Mouse (Mus musculus): Measurements from ENCODE around the gene Spns3.

The Spns3 gene

GRCm38 (mm10) chr11:72550134-72550988, at the start of gene Spns3:
TSS of gene Spns3 (minus strand) at chr11:72550506.
- no peaks in the 10 kb centered on the region; the same call in 1 of the 2 replicates for H3K36me3 ChIP-seq (ENCODE audit: control insufficient read depth, insufficient read depth, low read length, poor library complexity, severe bottlenecking)
- H3K27me3 ChIP-seq (ENCODE audit: control insufficient read depth, insufficient read depth, low read length, poor library complexity, severe bottlenecking), result no peaks in the 10 kb centered on the region
- peak; percentile 61 for DNase-seq (ENCODE audit: low read depth, low spot score)

DNA sequence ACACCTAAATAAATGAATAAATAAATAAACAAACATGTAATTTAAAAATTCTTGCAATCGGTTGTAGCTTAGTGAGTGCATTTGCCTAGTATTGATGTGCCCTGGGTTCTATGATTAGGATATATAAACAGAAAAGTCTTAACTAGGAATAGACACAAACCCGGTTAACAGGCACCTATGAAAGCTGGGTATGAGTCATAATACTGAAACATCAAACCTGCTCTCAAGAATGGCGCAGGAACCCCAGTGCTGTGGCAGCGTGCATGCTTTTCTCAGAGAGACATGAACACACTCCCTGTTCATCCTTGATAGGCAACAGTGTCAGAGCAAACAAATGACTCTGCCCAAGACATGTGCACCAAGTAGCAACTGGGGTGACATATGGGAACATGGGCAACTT, 47.5 kb upstream of the Spns3 start:
- no peaks in the 10 kb centered on the region for H3K27me3 ChIP-seq (ENCODE audit: control insufficient read depth, insufficient read depth, low read length, poor library complexity, severe bottlenecking)
- H3K36me3 ChIP-seq (ENCODE audit: control insufficient read depth, insufficient read depth, low read length, poor library complexity, severe bottlenecking), result no peaks in the 10 kb centered on the region
- DNase-seq (ENCODE audit: low read depth, low spot score), result no peak

DNA sequence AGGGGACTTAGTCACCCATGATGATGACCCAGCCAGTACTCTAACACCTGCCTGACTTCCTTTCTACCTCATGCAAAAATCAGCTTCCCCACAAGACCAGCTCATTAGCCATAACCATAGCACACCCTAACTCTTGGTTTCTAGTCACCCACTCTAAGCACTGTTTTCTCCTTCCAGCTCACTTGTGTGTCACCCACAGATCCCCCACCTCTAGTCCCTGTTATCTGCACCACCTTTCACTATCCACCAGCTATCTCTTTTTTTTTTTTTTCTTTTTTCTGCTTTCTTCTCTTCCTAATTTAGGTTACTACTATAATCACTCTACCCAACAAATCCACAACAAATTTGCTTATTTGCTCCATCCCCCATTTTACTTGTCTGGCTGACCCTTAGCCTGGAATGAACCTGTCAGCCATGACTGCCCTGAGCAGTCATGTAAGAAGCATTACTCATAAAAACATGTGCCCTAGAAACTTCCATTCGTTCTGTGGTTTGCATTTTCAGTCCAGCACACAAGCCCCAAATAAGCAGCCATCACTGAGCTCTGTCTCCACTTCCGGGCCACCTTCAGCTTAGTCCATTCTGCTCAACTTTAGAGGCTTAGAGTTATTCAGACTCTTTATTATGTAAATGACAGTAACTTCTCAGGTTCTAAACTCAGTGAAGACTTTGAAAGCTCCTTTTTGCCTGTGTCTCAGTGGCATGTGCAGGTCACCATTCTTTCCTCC, 44.9 kb upstream of the Spns3 start:
- Histone ChIP-seq H3K36me3 (ENCODE audit: control insufficient read depth, insufficient read depth, low read length, poor library complexity, severe bottlenecking) (no peaks in the 10 kb centered on the region), H3K27me3 (ENCODE audit: control insufficient read depth, insufficient read depth, low read length, poor library complexity, severe bottlenecking) (no peaks in the 10 kb centered on the region)
- DNase-seq (ENCODE audit: low read depth, low spot score), result peak; percentile 42

DNA sequence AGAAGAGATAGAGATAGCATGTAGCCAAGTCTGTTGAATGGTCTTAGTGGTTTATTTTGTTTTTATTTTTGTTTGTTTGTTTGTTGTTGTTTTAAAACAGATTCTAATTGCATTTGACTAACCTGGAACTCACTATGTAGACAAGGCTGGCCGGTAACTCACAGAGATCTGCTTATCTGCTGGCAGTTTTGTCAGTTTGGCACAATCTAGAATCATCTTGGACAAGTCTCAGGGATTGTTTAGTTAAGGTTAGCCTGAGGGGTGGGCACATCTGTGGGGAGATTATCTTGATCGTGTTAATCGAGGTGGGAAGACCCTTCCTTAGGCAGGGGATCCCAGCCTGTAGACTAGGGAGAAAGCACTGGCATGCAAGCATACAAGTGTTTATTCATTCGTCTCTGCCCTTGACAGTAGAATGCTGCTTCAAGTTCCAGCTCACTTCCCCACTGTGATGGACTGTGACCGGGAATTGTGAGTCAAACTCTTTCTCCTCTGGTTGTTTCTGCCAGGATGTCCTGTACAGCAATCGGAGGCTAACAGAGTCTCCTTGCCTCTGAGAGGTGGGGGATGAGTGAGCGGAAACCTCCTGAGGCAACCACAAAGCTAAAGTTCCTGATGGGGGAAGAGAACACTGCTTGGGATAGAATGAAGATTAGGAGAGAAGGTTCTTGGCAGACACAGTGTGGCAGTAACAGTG, 37.4 kb upstream of the Spns3 start:
- DNase-seq (ENCODE audit: low read depth, low spot score), result no peak
- H3K36me3 ChIP-seq (ENCODE audit: control insufficient read depth, insufficient read depth, low read length, poor library complexity, severe bottlenecking), result no peaks in the 10 kb centered on the region
- H3K27me3 ChIP-seq (ENCODE audit: control insufficient read depth, insufficient read depth, low read length, poor library complexity, severe bottlenecking), result no peaks in the 10 kb centered on the region; the same call in 1 of the 2 replicates

DNA sequence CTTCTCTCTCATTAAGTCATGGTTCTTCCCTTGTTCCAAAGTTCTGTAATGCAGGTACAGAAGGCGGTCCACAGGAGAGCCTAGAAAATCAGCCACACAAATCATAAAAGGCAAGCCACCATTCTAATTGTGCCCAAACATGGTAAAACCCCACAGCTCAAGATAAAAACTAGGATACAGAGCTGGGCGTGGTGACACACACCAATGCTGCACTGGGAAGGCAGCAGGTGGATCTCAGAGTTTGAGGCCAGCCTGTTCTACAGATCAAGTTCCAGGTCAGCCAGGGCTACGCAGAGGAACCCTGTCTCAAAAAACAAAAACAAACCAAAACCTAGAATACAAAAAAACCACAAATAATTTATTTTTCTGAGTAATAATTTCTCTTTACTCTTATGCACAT, 36.3 kb upstream of the Spns3 start:
- no peak for DNase-seq (ENCODE audit: low read depth, low spot score)
- no peaks in the 10 kb centered on the region; the same call in 1 of the 2 replicates for H3K27me3 ChIP-seq (ENCODE audit: control insufficient read depth, insufficient read depth, low read length, poor library complexity, severe bottlenecking)
- no peaks in the 10 kb centered on the region for H3K36me3 ChIP-seq (ENCODE audit: control insufficient read depth, insufficient read depth, low read length, poor library complexity, severe bottlenecking)

- DNase-seq (ENCODE audit: low read depth, low spot score), result no peak
- H3K36me3 ChIP-seq (ENCODE audit: control insufficient read depth, insufficient read depth, low read length, poor library complexity, severe bottlenecking), result no peaks in the 10 kb centered on the region
- no peaks in the 10 kb centered on the region; the same call in 1 of the 2 replicates for H3K27me3 ChIP-seq (ENCODE audit: control insufficient read depth, insufficient read depth, low read length, poor library complexity, severe bottlenecking)
Observed at GRCm38 (mm10) chr11:72583092-72583491, 32.8 kb upstream of the Spns3 start.

DNA sequence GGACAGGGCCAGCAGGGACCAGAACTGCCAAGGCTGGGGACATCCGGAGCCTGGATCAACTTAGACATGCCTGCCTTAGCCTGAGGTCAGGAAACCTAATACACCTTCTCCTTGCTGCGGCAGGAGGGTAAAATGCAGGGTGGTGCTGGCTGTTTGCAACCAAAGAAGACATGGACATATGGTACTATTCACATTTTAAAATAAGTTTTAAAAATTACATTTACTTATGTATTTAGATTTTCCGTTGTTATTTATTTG, 32.1 kb upstream of the Spns3 start:
- no peaks in the 10 kb centered on the region for H3K36me3 ChIP-seq (ENCODE audit: control insufficient read depth, insufficient read depth, low read length, poor library complexity, severe bottlenecking)
- DNase-seq (ENCODE audit: low read depth, low spot score), result no peak

GRCm38 (mm10) chr11:72581609-72582447, 31.5 kb upstream of the Spns3 start:
- Histone ChIP-seq H3K27me3 (ENCODE audit: control insufficient read depth, insufficient read depth, low read length, poor library complexity, severe bottlenecking) (no peaks in the 10 kb centered on the region; the same call in 1 of the 2 replicates), H3K36me3 (ENCODE audit: control insufficient read depth, insufficient read depth, low read length, poor library complexity, severe bottlenecking) (no peaks in the 10 kb centered on the region)
- no peak for DNase-seq (ENCODE audit: low read depth, low spot score)

More for the DNA sequence above, 32.1 kb upstream of the Spns3 start:
- no peaks in the 10 kb centered on the region; the same call in 1 of the 2 replicates for H3K27me3 ChIP-seq (ENCODE audit: control insufficient read depth, insufficient read depth, low read length, poor library complexity, severe bottlenecking)

- no peaks in the 10 kb centered on the region for H3K27me3 ChIP-seq (ENCODE audit: control insufficient read depth, insufficient read depth, low read length, poor library complexity, severe bottlenecking)
- DNase-seq (ENCODE audit: low read depth, low spot score), result no peak
- no peaks in the 10 kb centered on the region for H3K36me3 ChIP-seq (ENCODE audit: control insufficient read depth, insufficient read depth, low read length, poor library complexity, severe bottlenecking)
Observed at GRCm38 (mm10) chr11:72578471-72578870, 28.2 kb upstream of the Spns3 start.

DNA sequence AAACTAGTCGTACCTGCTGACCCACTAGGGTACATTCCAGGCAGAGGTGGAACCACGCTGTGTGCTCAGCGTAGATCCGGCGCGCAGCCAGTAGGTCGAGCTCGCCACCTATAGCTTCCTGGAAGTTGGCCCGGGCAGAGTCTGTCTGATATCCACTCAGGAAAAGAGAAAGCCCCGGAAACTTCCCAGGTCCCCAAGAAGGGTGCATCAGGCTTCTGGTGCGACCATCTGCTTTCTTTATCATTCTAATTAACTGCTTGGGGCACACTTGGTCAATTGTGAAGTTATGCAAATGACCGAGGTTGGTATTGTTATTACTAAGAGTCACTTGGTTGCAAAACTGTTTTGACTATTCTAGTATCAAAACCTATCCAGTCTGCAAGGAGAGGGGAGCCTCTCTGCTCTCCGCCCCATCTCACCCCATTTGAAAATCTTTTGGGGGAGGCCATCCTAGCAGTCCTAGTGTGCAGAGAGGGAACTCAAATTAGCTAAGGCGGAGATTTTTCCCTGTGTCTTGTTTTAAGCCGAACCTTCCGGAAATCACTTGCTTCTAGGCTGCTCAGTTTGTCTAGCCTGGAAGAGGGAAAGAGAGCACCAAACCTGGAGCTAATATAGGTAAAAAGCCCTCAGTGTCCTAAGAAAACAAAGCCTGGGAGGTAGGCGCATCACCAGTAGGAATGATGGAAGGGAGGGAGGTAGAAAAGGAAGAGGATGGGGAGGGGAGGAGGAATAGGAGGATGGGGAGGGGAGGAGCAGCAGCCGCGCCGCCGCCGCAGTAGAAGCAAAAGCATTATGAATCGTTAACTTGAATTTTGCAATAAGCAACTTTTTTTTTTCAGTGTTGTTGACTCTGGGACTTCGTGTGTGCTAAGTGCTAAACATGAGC, 26.4 kb upstream of the Spns3 start:
- Histone ChIP-seq H3K36me3 (ENCODE audit: control insufficient read depth, insufficient read depth, low read length, poor library complexity, severe bottlenecking) (no peaks in the 10 kb centered on the region), H3K27me3 (ENCODE audit: control insufficient read depth, insufficient read depth, low read length, poor library complexity, severe bottlenecking) (no peaks in the 10 kb centered on the region)
- peak; percentile 52 for DNase-seq (ENCODE audit: low read depth, low spot score)

- Histone ChIP-seq H3K36me3 (ENCODE audit: control insufficient read depth, insufficient read depth, low read length, poor library complexity, severe bottlenecking) (no peaks in the 10 kb centered on the region), H3K27me3 (ENCODE audit: control insufficient read depth, insufficient read depth, low read length, poor library complexity, severe bottlenecking) (no peaks in the 10 kb centered on the region)
- DNase-seq (ENCODE audit: low read depth, low spot score), result no peak
Observed at GRCm38 (mm10) chr11:72576111-72576465, 25.8 kb upstream of the Spns3 start.

DNA sequence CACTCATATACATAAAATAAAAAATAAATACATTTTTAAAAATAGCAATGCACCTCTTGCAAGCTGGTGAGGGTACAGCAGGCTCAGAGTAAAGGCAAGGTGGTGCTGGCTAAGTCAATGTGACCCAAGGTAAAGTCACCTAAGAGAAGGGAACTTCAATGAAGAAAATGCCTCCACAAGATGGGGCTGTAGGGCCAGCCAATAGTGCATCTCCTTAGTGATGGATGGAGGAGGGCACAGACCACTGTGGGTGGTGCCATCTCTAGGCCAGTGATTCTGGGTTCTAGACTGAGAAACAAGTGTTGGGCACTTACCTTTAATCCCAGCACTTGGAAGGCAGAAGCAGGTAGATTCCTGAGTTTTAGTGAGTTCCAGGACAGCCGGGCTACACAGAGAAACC, 23.5 kb upstream of the Spns3 start:
- H3K36me3 ChIP-seq (ENCODE audit: control insufficient read depth, insufficient read depth, low read length, poor library complexity, severe bottlenecking), result no peaks in the 10 kb centered on the region
- DNase-seq (ENCODE audit: low read depth, low spot score), result peak; percentile 74
- no peaks in the 10 kb centered on the region for H3K27me3 ChIP-seq (ENCODE audit: control insufficient read depth, insufficient read depth, low read length, poor library complexity, severe bottlenecking)

- peak; percentile 90 for DNase-seq (ENCODE audit: low read depth, low spot score)
Observed at GRCm38 (mm10) chr11:72570319-72570979, 20.1 kb upstream of the Spns3 start.

More at GRCm38 (mm10) chr11:72570319-72570979, 20.1 kb upstream of the Spns3 start:
- Histone ChIP-seq H3K27me3 (ENCODE audit: control insufficient read depth, insufficient read depth, low read length, poor library complexity, severe bottlenecking) (no peaks in the 10 kb centered on the region), H3K36me3 (ENCODE audit: control insufficient read depth, insufficient read depth, low read length, poor library complexity, severe bottlenecking) (no peaks in the 10 kb centered on the region)
